Mouse (Mus musculus): ENCODE results near the gene Akr1cl.
A peak's percentile ranks its signal among the peaks of the same experiment; 100 is the strongest.

The Akr1cl gene

GRCm38 (mm10) chr1:64988176-64988575 is 44.4 kb downstream of the Akr1cl start:
- DNase-seq (ENCODE audit: low spot score): no peak

- DNase-seq (ENCODE audit: low spot score): peak; percentile 87
Measured at GRCm38 (mm10) chr1:64986120-64986519, 46.4 kb downstream of the Akr1cl start.

- DNase-seq (ENCODE audit: low spot score): no peak
Measured at GRCm38 (mm10) chr1:64983247-64983646, 49.3 kb downstream of the Akr1cl start.

GRCm38 (mm10) chr1:64978321-64978799 is 54.2 kb downstream of the Akr1cl start:
- DNase-seq (ENCODE audit: low spot score): peak; percentile 15

- no peak for DNase-seq (ENCODE audit: low spot score)
Measured at GRCm38 (mm10) chr1:64975346-64975745, 57.2 kb downstream of the Akr1cl start.

DNA sequence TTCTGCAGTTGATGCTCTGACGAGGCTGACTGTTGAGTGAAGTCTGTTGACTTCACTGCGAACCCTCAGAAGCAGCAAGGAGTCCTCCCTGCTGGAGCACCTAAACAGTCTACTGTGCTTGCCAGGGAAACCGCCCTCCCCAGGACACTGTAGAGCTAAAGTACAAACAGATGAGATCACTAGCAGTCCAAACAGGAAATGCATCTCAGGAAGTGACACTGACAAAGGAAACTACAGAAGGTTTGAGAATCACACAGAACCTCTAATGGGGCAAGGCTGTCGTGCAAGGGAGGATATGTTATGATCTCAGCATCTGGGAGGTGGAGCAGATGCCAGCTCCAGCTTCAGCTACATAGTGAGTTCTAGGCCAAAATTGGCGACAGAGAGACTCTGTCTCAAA is 61.9 kb downstream of the Akr1cl start:
- DNase-seq (ENCODE audit: low spot score): no peak

All from layer of hippocampus, adult 11-12 months (tissue).